Comparison of ENCODE assay signal across 8 mouse cellular contexts in genomic region chr1:118321661-118322201, GRCm38 (mm10). TPM values are rescaled to one million over a fixed set of nuclear protein-coding genes. Genes with fewer than 3 reads are reported as not detected.
DNase-seq lines count a peak whose midpoint lies in the region; ATAC-seq and TF ChIP-seq lines count a peak whose summit lies in the region.

Nifk (plus strand) TSS chr1:118321839.

- peak within 1 kb of the TSS; percentile 69 for H3K4me2 ChIP-seq in forebrain, embryonic 15.5 days (replicated peaks)
- H3K4me2 ChIP-seq in lung, embryonic 14.5 days, result peak within 1 kb of the TSS; percentile 71

- no peaks in the 10 kb centered on the region for H3K9me3 ChIP-seq in ES-E14 (ENCODE audit: control insufficient read depth, insufficient read depth, low read depth, low read length)
- H3K9me3 ChIP-seq in forebrain, embryonic 15.5 days, result no peaks in the 10 kb centered on the region
- H3K9me3 ChIP-seq in lung, embryonic 14.5 days (ENCODE audit: low read depth, low read length), result no peaks in the 10 kb centered on the region

- ATAC-seq in forebrain, embryonic 15.5 days (replicated peaks), result peak; percentile 97
- peak; percentile 96 for ATAC-seq in lung, embryonic 14.5 days (ENCODE audit: insufficient read depth)

- peak; percentile 97 for DNase-seq in ES-E14 (ENCODE audit: low read depth, low spot score)
- DNase-seq in cerebellum, adult 11-12 months, result peak; percentile 93
- peak; percentile 89 to 91 for DNase-seq in heart, postnatal 36 days
- DNase-seq in layer of hippocampus, adult 2 months (ENCODE audit: low spot score in 2 of 2), result peak; percentile 95
- DNase-seq in lung, embryonic 14.5 days, result peak; percentile 99
- DNase-seq in thymus, adult 2 months, result peak; percentile 88

- intact Hi-C loops in heart, postnatal 36 days (cut with DNase I), result loop anchor here (1.0 to 5.0 kb wide), 5 partner anchors 10 to 176 kb away; partner anchors contain the start of genes Clasp1 and Tsn

- TF ChIP-seq CTCF in layer of hippocampus, adult 2 months (conservative IDR thresholded peaks at IDR 0.05), result peak; percentile 94
- TF ChIP-seq CTCF in lung, embryonic 14.5 days (IDR thresholded peaks at IDR 0.05; ENCODE audit: low read depth), result peak; percentile 85
- TF ChIP-seq CTCF in olfactory bulb, adult 2 months (IDR thresholded peaks at IDR 0.05; ENCODE audit: insufficient read depth, low read depth, low read length), result no peak
- TF ChIP-seq CTCF in thymus, adult 2 months (IDR thresholded peaks at IDR 0.05; ENCODE audit: borderline replicate concordance, control insufficient read depth, extremely low read depth, insufficient read depth, low read length, poor library complexity), result peak; percentile 77; the same call in 1 of the 2 replicates

- TF ChIP-seq POLR2A in olfactory bulb, adult 2 months (IDR thresholded peaks at IDR 0.05; ENCODE audit: insufficient read depth, low read depth, low read length), result no peak
- peak; percentile 52; the same call in 1 of the 2 replicates for TF ChIP-seq POLR2A in thymus, adult 2 months (IDR thresholded peaks at IDR 0.05; ENCODE audit: control insufficient read depth, extremely low read depth, insufficient read depth, low read length, poor library complexity)

- H3K4me3 ChIP-seq in ES-E14 (ENCODE audit: insufficient read depth in 1 of 2, low read depth in 1 of 2, low read length in 2 of 2, poor library complexity in 1 of 2, severe bottlenecking in 1 of 2), result peak within 1 kb of the TSS; percentile 83 to 87
- peak within 1 kb of the TSS; percentile 75 for H3K4me3 ChIP-seq in forebrain, embryonic 15.5 days
- H3K4me3 ChIP-seq in layer of hippocampus, adult 2 months, result peak within 1 kb of the TSS; percentile 96
- peak within 1 kb of the TSS; percentile 87 for H3K4me3 ChIP-seq in lung, embryonic 14.5 days (ENCODE audit: low read depth, low read length)
- peak within 1 kb of the TSS; percentile 67 for H3K4me3 ChIP-seq in olfactory bulb, adult 2 months (ENCODE audit: insufficient read depth, low read depth, low read length)
- H3K4me3 ChIP-seq in thymus, adult 2 months (ENCODE audit: control insufficient read depth, insufficient read depth, low read length), result peak within 1 kb of the TSS; percentile 98

- WGBS in forebrain, embryonic 15.5 days, result under 1% methylated on average over 37 of the region's 37 CpGs
- under 1% methylated on average over 37 of the region's 37 CpGs for WGBS in lung, embryonic 14.5 days
- WGBS in olfactory bulb, adult 2 months, result under 1% methylated on average over 37 of the region's 37 CpGs
- under 1% methylated on average over 37 of the region's 37 CpGs for WGBS in thymus, adult 2 months

- in situ Hi-C loops in ES-E14 (cut with MboI; ENCODE audit: low sequenced_read_pairs in 2 of 2, unreplicated experiment in 2 of 2), result no loop called here

- H3K36me3 ChIP-seq in ES-E14 (ENCODE audit: control insufficient read depth, insufficient read depth, low read length, poor library complexity, severe bottlenecking), result peaks cover 14% of the 10 kb centered on the region
- H3K36me3 ChIP-seq in forebrain, embryonic 15.5 days, result peaks cover 11% of the 10 kb centered on the region
- peaks cover 27% of the 10 kb centered on the region for H3K36me3 ChIP-seq in lung, embryonic 14.5 days (ENCODE audit: insufficient read depth)
- no peaks in the 10 kb centered on the region; the same call in 1 of the 2 replicates for H3K36me3 ChIP-seq in thymus, adult 2 months (ENCODE audit: control insufficient read depth, insufficient read depth, low read length)

- no peaks in the 10 kb centered on the region for H3K27me3 ChIP-seq in forebrain, embryonic 15.5 days
- no peaks in the 10 kb centered on the region for H3K27me3 ChIP-seq in lung, embryonic 14.5 days (ENCODE audit: insufficient read depth, low read length)
- H3K27me3 ChIP-seq in thymus, adult 2 months (ENCODE audit: control insufficient read depth, insufficient read depth, low read length), result no peaks in the 10 kb centered on the region

- H3K4me1 ChIP-seq in ES-E14 (ENCODE audit: control insufficient read depth in 2 of 2, insufficient read depth in 2 of 2, low read length in 2 of 2, poor library complexity in 1 of 2), result no peaks in the 10 kb centered on the region; a peak in 2 of 4 replicates
- H3K4me1 ChIP-seq in forebrain, embryonic 15.5 days, result peaks cover 12% of the 10 kb centered on the region
- H3K4me1 ChIP-seq in lung, embryonic 14.5 days (ENCODE audit: insufficient read depth), result no peaks in the 10 kb centered on the region
- H3K4me1 ChIP-seq in olfactory bulb, adult 2 months (ENCODE audit: control insufficient read depth, insufficient read depth, low read length), result peaks cover 8% of the 10 kb centered on the region; the same call in 1 of the 2 replicates
- H3K4me1 ChIP-seq in thymus, adult 2 months (replicated peaks; ENCODE audit: control insufficient read depth, insufficient read depth, low read length), result peaks cover 9% of the 10 kb centered on the region

- peak within 1 kb of the TSS; percentile 94 for H3K9ac ChIP-seq in ES-E14 (ENCODE audit: insufficient read depth, low read depth, low read length, poor library complexity, severe bottlenecking)
- peak within 1 kb of the TSS; percentile 64 for H3K9ac ChIP-seq in forebrain, embryonic 15.5 days (replicated peaks)
- peak within 1 kb of the TSS; percentile 79 for H3K9ac ChIP-seq in lung, embryonic 14.5 days

- peak within 1 kb of the TSS; percentile 49 for H3K27ac ChIP-seq in ES-E14 (ENCODE audit: insufficient read depth, low read depth, low read length, poor library complexity, severe bottlenecking)
- H3K27ac ChIP-seq in forebrain, embryonic 15.5 days (replicated peaks), result 0 out of 2 replicates have a peak within 1 kb of the TSS, but pooled peaks have one; percentile 6
- H3K27ac ChIP-seq in layer of hippocampus, adult 2 months, result peak within 1 kb of the TSS; percentile 86
- H3K27ac ChIP-seq in lung, embryonic 14.5 days (ENCODE audit: low read depth), result no peak within 1 kb of the TSS; the same call in 1 of the 2 replicates
- H3K27ac ChIP-seq in olfactory bulb, adult 2 months (ENCODE audit: insufficient read depth, low read depth, low read length), result no peak within 1 kb of the TSS
- H3K27ac ChIP-seq in thymus, adult 2 months (ENCODE audit: control insufficient read depth, insufficient read depth, low read length), result peak within 1 kb of the TSS; percentile 39; the same call in 1 of the 2 replicates

TF ChIP-seq in ES-E14, 5 proteins besides CTCF, POLR2A, EP300 and RAD21:
- TF ChIP-seq ZNF384 (IDR thresholded peaks at IDR 0.05; ENCODE audit: low read depth, low read length) (0 out of 2 replicates have a peak, but pooled peaks have one; percentile 25), HCFC1 (IDR thresholded peaks at IDR 0.05; ENCODE audit: borderline replicate concordance, insufficient read depth, low read length) (peak; percentile 83; the same call in 1 of the 2 replicates), ZC3H11A (IDR thresholded peaks at IDR 0.05; ENCODE audit: borderline replicate concordance, low read depth, low read length) (0 out of 2 replicates have a peak, but pooled peaks have one; percentile 17), CHD2 (IDR thresholded peaks at IDR 0.05; ENCODE audit: low read depth, low read length) (0 out of 2 replicates have a peak, but pooled peaks have one; percentile 36), MAFK (IDR thresholded peaks at IDR 0.05; ENCODE audit: insufficient read depth, low read depth, low read length) (no peak)
TF ChIP-seq in ES-E14: peak in this region for 4.

RNA-seq across cellular contexts. Expression of gene Nifk, which starts in this region (rescaled TPM):
- total RNA-seq in ES-E14 (2012; rRNA removed), result 57.0 and 87.1 TPM in 2 replicates
- polyA plus RNA-seq in forebrain, embryonic 15.5 days (2015; fragmentation: Nextera tagmentation; extraction: Ambion mirVana), result 71.8 and 73.4 TPM in 2 replicates
- 10 to 100 TPM; 15.0 to 17.0 TPM for total RNA-seq in heart, postnatal 36 days (2021)
- total RNA-seq in layer of hippocampus, adult 2 months (2021), result 10 to 100 TPM; 24.7 to 25.9 TPM
- 83.1 and 90.4 TPM in 2 replicates for polyA plus RNA-seq in lung, embryonic 14.5 days (2014; fragmentation: Nextera tagmentation; extraction: Ambion mirVana)
- polyA plus RNA-seq in olfactory bulb, adult 2 months (2012; ENCODE audit: insufficient read depth, insufficient read length, low replicate concordance, missing spikeins), result not detected in 2 replicates
- 8.9 and 11.3 TPM in 2 replicates for polyA plus RNA-seq in thymus, adult 2 months (2012; rRNA removed)

Comparison
In these comparisons a context has a peak if more than half of its experiments do, and no peak if none do; other contexts are left out.
1. H3K27ac ChIP-seq: peak in ES-E14 (single experiment), forebrain, embryonic 15.5 days (single experiment), layer of hippocampus, adult 2 months (single experiment) and thymus, adult 2 months (single experiment); none in lung, embryonic 14.5 days (single experiment) and olfactory bulb, adult 2 months (single experiment).
2. Peak in every context shown above with its lines, with median percentiles within 50 percentile points of each other: DNase-seq, H3K4me3 ChIP-seq and H3K9ac ChIP-seq.